Mouse (Mus musculus): ENCODE data around the gene Ache. TPM values are rescaled to one million over a fixed set of nuclear protein-coding genes. Genes with fewer than 3 reads are reported as not detected.
"Not testable (repeated sequence)": the region's sequence is repeated elsewhere in the genome, so short reads cannot be mapped to it uniquely, and the experiment has no call there.

Gene Ache
- 8.1 and 15.8 TPM in 2 replicates for polyA plus RNA-seq (2015; fragmentation: Nextera tagmentation; extraction: Ambion mirVana)

DNA sequence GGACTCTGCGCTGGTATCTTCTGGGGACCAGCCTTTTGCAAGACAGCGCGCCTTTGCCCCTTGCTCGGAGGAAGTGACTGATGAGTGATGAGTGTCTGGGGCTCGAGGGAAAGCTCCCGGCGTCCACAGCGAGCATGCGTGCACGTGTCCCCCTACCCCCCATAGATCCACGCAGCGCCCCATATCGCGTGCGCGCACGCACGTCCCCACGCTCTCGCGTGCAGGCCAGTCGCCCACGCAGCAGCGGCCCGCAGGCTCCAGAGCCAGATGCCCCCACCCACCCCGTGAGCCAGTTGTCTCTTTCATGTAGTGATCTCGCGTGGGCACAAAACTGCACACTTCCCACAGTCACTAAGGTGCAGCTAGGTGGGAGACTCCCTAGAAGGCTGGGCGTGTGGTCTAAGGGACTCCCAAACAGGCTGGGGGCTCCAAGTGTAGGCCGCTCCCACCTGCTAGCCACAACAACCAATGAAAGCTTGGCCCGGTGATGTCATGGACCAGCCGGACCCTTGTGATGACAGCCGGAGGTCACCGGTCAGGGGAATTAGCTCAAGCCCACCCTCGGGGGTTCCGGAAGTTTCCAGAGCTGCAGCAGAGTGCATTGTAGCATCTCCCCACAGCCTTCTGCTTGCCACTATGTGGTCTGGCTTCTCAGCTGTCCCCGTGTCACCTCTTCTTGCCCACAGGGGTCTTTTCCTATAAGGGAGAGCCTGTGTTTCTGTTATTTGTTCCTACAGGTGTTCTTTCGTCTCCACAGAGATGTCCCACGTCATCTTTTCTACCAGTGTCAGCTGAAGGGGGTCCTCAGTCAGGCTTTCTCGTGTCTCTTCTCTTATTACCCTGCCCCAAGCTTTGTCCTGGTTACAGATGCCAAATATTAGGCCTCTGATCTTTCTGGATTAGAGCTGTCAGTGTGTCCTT lies at the start of gene Ache:
Gene Ache (plus strand): TSS at position 488 of the 921 bp plus-strand sequence.
- 2% methylated on average over 40 of the region's 40 CpGs for WGBS
- peak within 1 kb of the TSS; percentile 42; the same call in 1 of the 2 replicates for H3K27ac ChIP-seq

GRCm38 (mm10) chr5:137263897-137264720 lies 23.2 kb upstream of the Ache start:
- H3K4me2 ChIP-seq: no peak overlapping the region
- no peaks in the 10 kb centered on the region for H3K9me3 ChIP-seq (replicated peaks)
- H3K4me3 ChIP-seq: no peak overlapping the region
- H3K36me3 ChIP-seq: no peaks in the 10 kb centered on the region
- no peak overlapping the region for H3K27ac ChIP-seq
- ATAC-seq (replicated peaks; ENCODE audit: insufficient number of reproducible peaks, insufficient read depth, low FRiP score, low read depth): no peak
- peaks cover 3% of the 10 kb centered on the region; the same call in 1 of the 2 replicates for H3K27me3 ChIP-seq
- H3K9ac ChIP-seq: no peak overlapping the region
- WGBS: 71% methylated on average over 14 of the region's 14 CpGs
- H3K4me1 ChIP-seq (replicated peaks): 0 out of 2 replicates have a peak, but pooled peaks cover 3% of the 10 kb centered on the region

More for the DNA sequence above, at the start of gene Ache:
- Histone ChIP-seq H3K9me3 (replicated peaks) (no peaks in the 10 kb centered on the region), H3K36me3 (no peaks in the 10 kb centered on the region), H3K4me1 (replicated peaks) (peaks cover 38% of the 10 kb centered on the region), H3K4me3 (peak within 1 kb of the TSS; percentile 48), H3K27me3 (peaks cover 51% of the 10 kb centered on the region), H3K4me2 (peak within 1 kb of the TSS; percentile 86), H3K9ac (peak within 1 kb of the TSS; percentile 50)
- peak; percentile 14; the same call in 1 of the 2 replicates for ATAC-seq (replicated peaks; ENCODE audit: insufficient number of reproducible peaks, insufficient read depth, low FRiP score, low read depth)

GRCm38 (mm10) chr5:137264787-137265186 lies 22.5 kb upstream of the Ache start:
- 84% methylated on average over 11 of the region's 11 CpGs for WGBS
- no peak overlapping the region for H3K4me3 ChIP-seq

GRCm38 (mm10) chr5:137268131-137268910 lies 19.0 kb upstream of the Ache start:
- 23% methylated on average over 16 of the region's 18 CpGs for WGBS
- Histone ChIP-seq H3K4me1 (replicated peaks) (0 out of 2 replicates have a peak, but pooled peaks cover 3% of the 10 kb centered on the region), H3K4me3 (0 out of 2 replicates have a peak overlapping the region, but pooled peaks have one; percentile 8), H3K36me3 (no peaks in the 10 kb centered on the region), H3K9me3 (replicated peaks) (no peaks in the 10 kb centered on the region), H3K9ac (no peak overlapping the region), H3K4me2 (peak overlapping the region; percentile 42), H3K27ac (no peak overlapping the region), H3K27me3 (peaks cover 3% of the 10 kb centered on the region; the same call in 1 of the 2 replicates)
- ATAC-seq (replicated peaks; ENCODE audit: insufficient number of reproducible peaks, insufficient read depth, low FRiP score, low read depth): 0 out of 2 replicates have a peak, but pooled peaks have one; percentile 50

More at GRCm38 (mm10) chr5:137264787-137265186, 22.5 kb upstream of the Ache start:
- no peak overlapping the region for H3K4me2 ChIP-seq
- ATAC-seq (replicated peaks; ENCODE audit: insufficient number of reproducible peaks, insufficient read depth, low FRiP score, low read depth): no peak
- H3K36me3 ChIP-seq: no peaks in the 10 kb centered on the region
- H3K4me1 ChIP-seq (replicated peaks): 0 out of 2 replicates have a peak, but pooled peaks cover 3% of the 10 kb centered on the region
- H3K9me3 ChIP-seq (replicated peaks): no peaks in the 10 kb centered on the region
- H3K27me3 ChIP-seq: peaks cover 3% of the 10 kb centered on the region; the same call in 1 of the 2 replicates
- no peak overlapping the region for H3K27ac ChIP-seq
- no peak overlapping the region for H3K9ac ChIP-seq

- Histone ChIP-seq H3K27me3 (no peaks in the 10 kb centered on the region), H3K9me3 (replicated peaks) (no peaks in the 10 kb centered on the region), H3K4me2 (no peak overlapping the region), H3K4me3 (no peak overlapping the region), H3K4me1 (replicated peaks) (no peaks in the 10 kb centered on the region), H3K27ac (no peak overlapping the region), H3K36me3 (no peaks in the 10 kb centered on the region), H3K9ac (no peak overlapping the region)
- 55% methylated on average over 18 of the region's 18 CpGs for WGBS
- no peak for ATAC-seq (replicated peaks; ENCODE audit: insufficient number of reproducible peaks, insufficient read depth, low FRiP score, low read depth)
Observed at GRCm38 (mm10) chr5:137277360-137278342, 9.7 kb upstream of the Ache start.

DNA sequence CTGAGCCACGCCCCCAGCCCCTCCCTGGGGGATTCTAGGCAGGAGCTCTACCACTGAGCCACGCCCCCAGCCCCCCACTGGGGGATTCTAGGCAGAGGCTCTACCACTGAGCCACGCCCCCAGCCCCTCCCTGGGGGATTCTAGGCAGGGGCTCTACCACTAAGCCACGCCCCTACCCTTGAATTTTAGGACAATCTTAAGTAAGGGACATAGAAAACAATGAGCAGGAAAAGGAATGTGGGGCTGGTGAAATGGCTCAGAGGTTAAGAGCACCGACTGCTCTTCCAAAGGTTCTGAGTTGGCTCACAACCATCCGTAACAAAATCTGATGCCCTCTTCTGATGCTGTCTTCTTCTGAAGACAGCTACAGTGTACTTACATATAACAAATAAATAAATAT lies 2.9 kb upstream of the Ache start:
- not testable (repeated sequence) for H3K9me3 ChIP-seq (replicated peaks); H3K4me2 ChIP-seq; ATAC-seq (replicated peaks; ENCODE audit: insufficient number of reproducible peaks, insufficient read depth, low FRiP score, low read depth); H3K27ac ChIP-seq; H3K4me3 ChIP-seq; H3K36me3 ChIP-seq; H3K9ac ChIP-seq
- H3K4me1 ChIP-seq (replicated peaks): peaks cover 27% of the 10 kb centered on the region
- 83% methylated on average over 5 of the region's 6 CpGs for WGBS
- peaks cover 26% of the 10 kb centered on the region for H3K27me3 ChIP-seq

DNA sequence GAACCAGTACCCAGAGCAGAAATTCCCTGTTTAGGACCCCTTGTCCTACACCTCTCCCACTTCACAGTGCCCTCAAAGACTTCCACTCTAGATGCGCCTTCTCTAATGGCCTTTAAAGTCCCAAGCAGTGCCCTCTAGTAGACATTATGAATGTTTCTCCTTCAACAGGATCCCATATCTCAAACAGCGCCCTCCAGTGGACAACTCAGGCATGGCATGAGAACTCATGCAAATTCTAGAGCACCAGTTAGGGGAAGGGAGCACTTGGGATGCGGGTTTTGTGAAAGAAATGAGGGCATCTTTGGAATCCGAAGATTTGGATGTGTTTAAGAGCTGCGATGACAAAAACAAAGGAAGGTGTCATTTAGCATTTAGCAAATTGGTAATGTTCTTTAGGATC lies 2.3 kb upstream of the Ache start:
- H3K4me3 ChIP-seq: no peak overlapping the region
- no peak overlapping the region for H3K4me2 ChIP-seq
- ATAC-seq (replicated peaks; ENCODE audit: insufficient number of reproducible peaks, insufficient read depth, low FRiP score, low read depth): no peak
- no peak overlapping the region for H3K9ac ChIP-seq
- no peaks in the 10 kb centered on the region for H3K9me3 ChIP-seq (replicated peaks)
- 53% methylated on average over 5 of the region's 5 CpGs for WGBS
- no peak overlapping the region for H3K27ac ChIP-seq
- H3K27me3 ChIP-seq: peaks cover 33% of the 10 kb centered on the region
- peaks cover 33% of the 10 kb centered on the region for H3K4me1 ChIP-seq (replicated peaks)
- H3K36me3 ChIP-seq: no peaks in the 10 kb centered on the region

- Histone ChIP-seq H3K27me3 (peaks cover 42% of the 10 kb centered on the region), H3K9me3 (replicated peaks) (no peaks in the 10 kb centered on the region), H3K4me3 (no peak overlapping the region), H3K4me2 (no peak overlapping the region), H3K36me3 (no peaks in the 10 kb centered on the region), H3K27ac (no peak overlapping the region), H3K9ac (no peak overlapping the region), H3K4me1 (replicated peaks) (peaks cover 38% of the 10 kb centered on the region)
- 45% methylated on average over 7 of the region's 7 CpGs for WGBS
- ATAC-seq (replicated peaks; ENCODE audit: insufficient number of reproducible peaks, insufficient read depth, low FRiP score, low read depth): no peak
Observed at GRCm38 (mm10) chr5:137285986-137286385, 1.3 kb upstream of the Ache start.

GRCm38 (mm10) chr5:137286655-137287031 lies 676 bp upstream of the Ache start:
- Histone ChIP-seq H3K4me3 (peak overlapping the region; percentile 48), H3K4me1 (replicated peaks) (peaks cover 38% of the 10 kb centered on the region), H3K36me3 (no peaks in the 10 kb centered on the region), H3K9ac (no peak overlapping the region), H3K27ac (no peak overlapping the region), H3K9me3 (replicated peaks) (no peaks in the 10 kb centered on the region), H3K27me3 (peaks cover 46% of the 10 kb centered on the region), H3K4me2 (peak overlapping the region; percentile 86)
- WGBS: under 1% methylated on average over 14 of the region's 16 CpGs
- ATAC-seq (replicated peaks; ENCODE audit: insufficient number of reproducible peaks, insufficient read depth, low FRiP score, low read depth): peak; percentile 40

Data from heart, embryonic 15.5 days (tissue).